Mouse (Mus musculus) embryo, embryonic 11 days (tissue): ENCODE measurements around the gene Chrng.

Experiments
- DNase-seq: peaks from one replicate; pipeline ENCODE4 v3.0.0-alpha.2; 2015

Chrng gene

DNA sequence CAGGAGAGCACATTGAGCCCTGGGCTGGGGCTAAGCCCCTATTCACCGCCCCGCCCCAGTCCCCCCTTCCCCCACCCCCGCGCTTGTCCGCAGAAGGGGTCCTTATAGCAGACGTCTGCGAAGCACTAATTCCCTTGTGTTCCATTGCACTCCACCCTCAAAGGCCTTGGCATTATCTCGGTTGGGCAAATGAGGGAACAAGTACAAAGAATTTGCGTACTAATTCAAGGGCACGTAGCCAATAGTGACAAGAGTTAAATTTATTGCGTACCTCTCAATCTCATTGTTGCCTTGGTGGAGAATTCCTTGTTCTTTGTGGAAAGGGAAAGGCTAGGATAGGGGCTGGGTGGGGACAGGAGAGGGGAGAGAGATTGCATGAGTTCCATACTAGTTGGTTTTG is 53.2 kb downstream of the Chrng start:
- no peak for DNase-seq

DNA sequence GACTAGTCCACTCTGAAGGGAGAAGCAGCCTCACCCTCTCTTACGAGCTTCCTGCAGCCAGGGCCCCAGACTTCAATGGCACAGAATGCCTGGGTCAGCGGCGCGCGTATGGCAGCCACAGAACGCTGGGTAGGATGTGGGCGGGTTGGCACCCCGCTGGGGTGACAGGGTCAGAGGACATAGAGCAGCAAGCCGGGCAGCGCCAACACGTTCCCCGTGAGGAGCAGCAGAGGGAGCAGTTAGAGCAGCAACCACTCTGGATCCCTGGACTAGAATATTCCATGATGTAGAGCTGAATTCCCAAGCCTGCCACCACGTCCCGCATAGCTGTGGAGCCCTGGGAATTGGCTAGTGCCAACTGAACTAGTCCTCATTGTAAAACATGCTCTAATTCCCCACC is 54.0 kb downstream of the Chrng start:
- peak; percentile 34 for DNase-seq

DNA sequence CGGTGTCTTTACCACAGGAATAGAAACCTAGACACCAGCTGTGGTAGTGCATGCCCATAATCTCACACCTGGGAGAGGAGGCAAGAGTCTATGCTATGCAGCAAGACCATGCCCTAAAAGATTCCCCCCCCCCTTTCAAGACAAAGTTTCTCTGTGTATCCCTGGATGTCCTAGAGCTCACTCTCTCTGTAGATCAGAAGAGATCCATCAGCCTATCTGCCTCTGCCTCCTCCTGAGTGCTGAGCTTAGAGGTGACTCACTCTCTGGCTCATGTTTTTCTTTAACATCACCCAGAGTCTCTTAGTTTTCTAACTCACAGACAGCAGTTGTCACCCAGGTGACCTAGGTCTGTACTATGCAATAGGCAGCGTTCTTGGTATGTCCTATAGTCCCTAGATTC is 54.9 kb downstream of the Chrng start:
- DNase-seq = no peak
